Mouse (Mus musculus): Measurements from ENCODE around the gene Gas7. TPM values are rescaled to one million over a fixed set of nuclear protein-coding genes. Genes with fewer than 3 reads are reported as not detected.

Gas7 gene
- polyA plus RNA-seq, 1 experiment from 2014 or later, result 8.4 TPM

- no peak overlapping the region for H3K9ac ChIP-seq (ENCODE audit: low read depth, low read length)
- no peak overlapping the region for H3K4me2 ChIP-seq (ENCODE audit: low read depth, low read length)
- no peak overlapping the region for H3K27ac ChIP-seq (ENCODE audit: low read length)
- H3K27me3 ChIP-seq (replicated peaks; ENCODE audit: control insufficient read depth, insufficient read depth, low read length), result no peaks in the 10 kb centered on the region
- H3K36me3 ChIP-seq (ENCODE audit: control insufficient read depth, insufficient read depth, low read length), result no peaks in the 10 kb centered on the region
- 51% methylated on average over 2 of the region's 2 CpGs for WGBS
- H3K9me3 ChIP-seq (ENCODE audit: control insufficient read depth, low read length), result no peaks in the 10 kb centered on the region
- no peaks in the 10 kb centered on the region for H3K4me1 ChIP-seq (ENCODE audit: control insufficient read depth, insufficient read depth, low read length)
- ATAC-seq, result no peak
- no peak overlapping the region for H3K4me3 ChIP-seq (ENCODE audit: low read length)
These were observed 149.2 kb downstream of the Gas7 start for GRCm38 (mm10) chr11:67604481-67604880.

GRCm38 (mm10) chr11:67608114-67608683 lies 153.0 kb downstream of the Gas7 start:
- H3K27me3 ChIP-seq (replicated peaks; ENCODE audit: control insufficient read depth, insufficient read depth, low read length), result no peaks in the 10 kb centered on the region
- no peak overlapping the region for H3K9ac ChIP-seq (ENCODE audit: low read depth, low read length)
- no peaks in the 10 kb centered on the region for H3K36me3 ChIP-seq (ENCODE audit: control insufficient read depth, insufficient read depth, low read length)
- H3K9me3 ChIP-seq (ENCODE audit: control insufficient read depth, low read length), result no peaks in the 10 kb centered on the region
- H3K4me2 ChIP-seq (ENCODE audit: low read depth, low read length), result no peak overlapping the region
- no peak for ATAC-seq
- H3K27ac ChIP-seq (ENCODE audit: low read length), result no peak overlapping the region
- no peaks in the 10 kb centered on the region for H3K4me1 ChIP-seq (ENCODE audit: control insufficient read depth, insufficient read depth, low read length)
- H3K4me3 ChIP-seq (ENCODE audit: low read length), result no peak overlapping the region
- WGBS, result 75% methylated on average over 10 of the region's 10 CpGs

DNA sequence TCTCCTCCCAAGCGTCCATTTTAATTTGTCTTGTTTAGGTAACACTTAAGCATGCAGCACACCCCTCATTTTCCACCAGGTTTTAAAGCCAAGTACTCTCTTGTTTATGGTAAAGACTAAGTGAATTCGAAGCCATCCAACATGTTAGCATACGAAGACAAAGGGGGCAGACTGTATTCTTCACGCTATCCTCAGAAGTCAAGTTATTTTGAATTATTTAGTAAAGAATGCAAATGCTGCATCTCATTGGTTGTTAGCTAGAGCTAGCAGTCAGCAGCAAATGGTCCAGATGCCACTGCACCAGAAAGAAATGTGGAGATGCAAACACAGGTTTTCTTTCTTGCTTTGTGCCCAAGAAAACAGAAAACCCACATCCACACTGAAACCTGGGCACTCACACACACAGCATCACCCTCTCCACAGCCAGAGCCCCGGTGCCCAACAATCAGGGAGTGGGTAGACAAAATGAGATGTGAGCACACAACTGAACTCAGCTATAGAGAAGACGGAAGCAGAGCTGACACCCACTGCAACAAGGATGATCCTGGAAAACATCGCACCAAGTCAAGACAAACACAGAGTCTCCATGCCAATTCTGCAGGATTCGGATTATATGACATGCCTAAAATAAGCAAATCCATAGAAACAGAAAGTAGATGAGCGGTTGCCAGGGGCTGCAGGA lies 157.1 kb downstream of the Gas7 start:
- Histone ChIP-seq H3K4me3 (ENCODE audit: low read length) (no peak overlapping the region), H3K9ac (ENCODE audit: low read depth, low read length) (no peak overlapping the region), H3K4me2 (ENCODE audit: low read depth, low read length) (no peak overlapping the region), H3K27me3 (replicated peaks; ENCODE audit: control insufficient read depth, insufficient read depth, low read length) (no peaks in the 10 kb centered on the region), H3K9me3 (ENCODE audit: control insufficient read depth, low read length) (no peaks in the 10 kb centered on the region), H3K36me3 (ENCODE audit: control insufficient read depth, insufficient read depth, low read length) (no peaks in the 10 kb centered on the region), H3K27ac (ENCODE audit: low read length) (no peak overlapping the region), H3K4me1 (ENCODE audit: control insufficient read depth, insufficient read depth, low read length) (no peaks in the 10 kb centered on the region)
- ATAC-seq, result no peak
- 75% methylated on average over 9 of the region's 9 CpGs for WGBS

DNA sequence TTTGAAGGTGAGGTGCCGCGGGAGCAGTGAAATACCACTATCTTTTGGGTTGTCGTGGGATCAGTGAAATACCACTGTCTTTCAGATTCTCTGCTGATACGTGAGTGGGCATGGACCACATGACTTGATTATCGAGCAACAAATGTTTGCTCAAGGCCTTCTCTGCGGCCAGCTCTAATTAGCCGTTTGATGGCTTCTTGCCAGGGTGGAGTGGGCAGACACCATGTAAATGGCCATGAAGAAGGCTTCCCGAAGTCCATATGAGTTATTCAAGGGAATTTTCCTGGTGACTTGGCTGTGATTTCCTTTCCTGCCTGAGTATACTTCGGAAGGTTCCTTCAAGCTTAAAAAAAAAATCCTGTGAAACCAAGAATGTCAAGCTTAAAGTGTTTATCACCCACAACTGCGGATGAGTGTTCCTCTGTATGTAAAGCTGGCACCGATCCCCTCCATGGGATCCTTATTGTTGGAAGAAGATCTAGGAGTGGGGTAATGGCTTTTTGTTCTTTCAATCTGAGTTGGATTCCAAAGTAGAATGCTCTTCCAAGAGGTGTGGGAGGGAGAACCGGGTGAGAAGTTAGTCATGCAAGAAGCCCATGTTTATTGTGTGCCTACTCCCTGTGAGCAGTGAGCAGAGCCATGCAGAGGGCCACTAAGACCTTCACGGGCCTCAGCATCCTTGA lies 161.5 kb downstream of the Gas7 start:
- Histone ChIP-seq H3K4me1 (ENCODE audit: control insufficient read depth, insufficient read depth, low read length) (no peaks in the 10 kb centered on the region), H3K4me2 (ENCODE audit: low read depth, low read length) (no peak overlapping the region), H3K9me3 (ENCODE audit: control insufficient read depth, low read length) (no peaks in the 10 kb centered on the region), H3K9ac (ENCODE audit: low read depth, low read length) (no peak overlapping the region), H3K27me3 (replicated peaks; ENCODE audit: control insufficient read depth, insufficient read depth, low read length) (no peaks in the 10 kb centered on the region), H3K4me3 (ENCODE audit: low read length) (no peak overlapping the region), H3K36me3 (ENCODE audit: control insufficient read depth, insufficient read depth, low read length) (no peaks in the 10 kb centered on the region), H3K27ac (ENCODE audit: low read length) (no peak overlapping the region)
- no peak for ATAC-seq
- 81% methylated on average over 13 of the region's 13 CpGs for WGBS

DNA sequence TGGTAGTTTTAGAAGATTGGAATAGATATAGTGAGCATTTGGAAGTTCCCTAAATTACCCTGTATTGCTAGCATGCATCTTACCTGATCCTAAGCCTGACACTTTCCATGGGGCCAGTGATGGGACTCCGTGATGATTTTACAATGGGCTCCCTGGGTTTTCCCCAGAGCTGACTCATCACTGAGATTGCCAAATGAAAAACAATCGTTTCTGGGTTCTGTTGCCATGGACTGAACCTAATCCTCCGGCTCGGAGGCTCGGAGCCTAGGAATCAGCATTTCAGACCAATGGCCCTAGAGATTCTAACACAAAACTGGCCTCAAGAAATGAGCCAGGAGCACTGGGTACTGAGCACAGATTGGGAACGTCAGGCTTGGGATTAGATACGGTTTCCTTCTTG lies 167.1 kb downstream of the Gas7 start:
- Histone ChIP-seq H3K4me2 (ENCODE audit: low read depth, low read length) (no peak overlapping the region), H3K9ac (ENCODE audit: low read depth, low read length) (no peak overlapping the region), H3K9me3 (ENCODE audit: control insufficient read depth, low read length) (no peaks in the 10 kb centered on the region), H3K36me3 (ENCODE audit: control insufficient read depth, insufficient read depth, low read length) (no peaks in the 10 kb centered on the region), H3K4me3 (ENCODE audit: low read length) (no peak overlapping the region), H3K27me3 (replicated peaks; ENCODE audit: control insufficient read depth, insufficient read depth, low read length) (no peaks in the 10 kb centered on the region), H3K27ac (ENCODE audit: low read length) (no peak overlapping the region), H3K4me1 (ENCODE audit: control insufficient read depth, insufficient read depth, low read length) (no peaks in the 10 kb centered on the region)
- no peak for ATAC-seq
- WGBS, result 86% methylated on average over 7 of the region's 7 CpGs

GRCm38 (mm10) chr11:67627179-67627578 lies 171.9 kb downstream of the Gas7 start:
- no peaks in the 10 kb centered on the region for H3K9me3 ChIP-seq (ENCODE audit: control insufficient read depth, low read length)
- no peak for ATAC-seq
- H3K4me3 ChIP-seq (ENCODE audit: low read length), result no peak overlapping the region
- H3K4me1 ChIP-seq (ENCODE audit: control insufficient read depth, insufficient read depth, low read length), result no peaks in the 10 kb centered on the region
- WGBS, result 76% methylated on average over 7 of the region's 7 CpGs
- H3K36me3 ChIP-seq (ENCODE audit: control insufficient read depth, insufficient read depth, low read length), result no peaks in the 10 kb centered on the region
- H3K4me2 ChIP-seq (ENCODE audit: low read depth, low read length), result no peak overlapping the region
- no peaks in the 10 kb centered on the region for H3K27me3 ChIP-seq (replicated peaks; ENCODE audit: control insufficient read depth, insufficient read depth, low read length)
- H3K27ac ChIP-seq (ENCODE audit: low read length), result no peak overlapping the region
- no peak overlapping the region for H3K9ac ChIP-seq (ENCODE audit: low read depth, low read length)

DNA sequence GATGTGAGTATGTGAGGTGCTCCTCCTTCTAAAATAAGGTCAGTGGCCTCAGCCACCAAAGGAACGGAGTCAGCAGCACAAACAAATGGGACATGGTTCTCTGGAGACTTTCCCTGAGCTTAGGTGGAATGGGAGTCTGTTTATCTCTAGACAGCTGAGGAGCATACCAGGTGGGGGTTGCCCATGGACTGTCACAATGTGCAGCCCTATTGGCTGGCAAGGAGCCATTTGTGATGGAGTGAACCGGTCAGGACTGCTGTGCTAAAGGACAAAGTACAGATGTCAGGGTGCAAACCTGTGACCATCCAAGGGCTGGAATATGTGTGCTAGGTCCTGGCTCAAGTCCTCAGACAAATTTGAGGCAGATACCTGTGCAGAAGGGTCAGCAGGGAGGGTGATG lies 173.3 kb downstream of the Gas7 start:
- Histone ChIP-seq H3K4me1 (ENCODE audit: control insufficient read depth, insufficient read depth, low read length) (no peaks in the 10 kb centered on the region), H3K36me3 (ENCODE audit: control insufficient read depth, insufficient read depth, low read length) (no peaks in the 10 kb centered on the region), H3K4me2 (ENCODE audit: low read depth, low read length) (no peak overlapping the region), H3K4me3 (ENCODE audit: low read length) (no peak overlapping the region), H3K27ac (ENCODE audit: low read length) (no peak overlapping the region), H3K9ac (ENCODE audit: low read depth, low read length) (no peak overlapping the region), H3K27me3 (replicated peaks; ENCODE audit: control insufficient read depth, insufficient read depth, low read length) (no peaks in the 10 kb centered on the region), H3K9me3 (ENCODE audit: control insufficient read depth, low read length) (no peaks in the 10 kb centered on the region)
- peak; percentile 48 for ATAC-seq
- WGBS, result 60% methylated on average over 2 of the region's 2 CpGs

GRCm38 (mm10) chr11:67632906-67633305 lies 177.7 kb downstream of the Gas7 start:
- no peak for ATAC-seq
- 72% methylated on average over 8 of the region's 8 CpGs for WGBS

GRCm38 (mm10) chr11:67633620-67634229 lies 178.5 kb downstream of the Gas7 start:
- Histone ChIP-seq H3K4me3 (ENCODE audit: low read length) (no peak overlapping the region), H3K9me3 (ENCODE audit: control insufficient read depth, low read length) (no peaks in the 10 kb centered on the region), H3K4me1 (ENCODE audit: control insufficient read depth, insufficient read depth, low read length) (no peaks in the 10 kb centered on the region), H3K27ac (ENCODE audit: low read length) (no peak overlapping the region), H3K36me3 (ENCODE audit: control insufficient read depth, insufficient read depth, low read length) (no peaks in the 10 kb centered on the region), H3K4me2 (ENCODE audit: low read depth, low read length) (no peak overlapping the region), H3K9ac (ENCODE audit: low read depth, low read length) (no peak overlapping the region), H3K27me3 (replicated peaks; ENCODE audit: control insufficient read depth, insufficient read depth, low read length) (no peaks in the 10 kb centered on the region)
- 72% methylated on average over 3 of the region's 3 CpGs for WGBS
- ATAC-seq, result no peak

More at GRCm38 (mm10) chr11:67632906-67633305, 177.7 kb downstream of the Gas7 start:
- Histone ChIP-seq H3K4me3 (ENCODE audit: low read length) (no peak overlapping the region), H3K4me2 (ENCODE audit: low read depth, low read length) (no peak overlapping the region), H3K27me3 (replicated peaks; ENCODE audit: control insufficient read depth, insufficient read depth, low read length) (no peaks in the 10 kb centered on the region), H3K27ac (ENCODE audit: low read length) (no peak overlapping the region), H3K36me3 (ENCODE audit: control insufficient read depth, insufficient read depth, low read length) (no peaks in the 10 kb centered on the region), H3K4me1 (ENCODE audit: control insufficient read depth, insufficient read depth, low read length) (no peaks in the 10 kb centered on the region), H3K9me3 (ENCODE audit: control insufficient read depth, low read length) (no peaks in the 10 kb centered on the region), H3K9ac (ENCODE audit: low read depth, low read length) (no peak overlapping the region)

Measured in intestine, embryonic 16.5 days (tissue).